Mouse (Mus musculus): ENCODE results near the gene Spdl1.

The Spdl1 gene

DNA sequence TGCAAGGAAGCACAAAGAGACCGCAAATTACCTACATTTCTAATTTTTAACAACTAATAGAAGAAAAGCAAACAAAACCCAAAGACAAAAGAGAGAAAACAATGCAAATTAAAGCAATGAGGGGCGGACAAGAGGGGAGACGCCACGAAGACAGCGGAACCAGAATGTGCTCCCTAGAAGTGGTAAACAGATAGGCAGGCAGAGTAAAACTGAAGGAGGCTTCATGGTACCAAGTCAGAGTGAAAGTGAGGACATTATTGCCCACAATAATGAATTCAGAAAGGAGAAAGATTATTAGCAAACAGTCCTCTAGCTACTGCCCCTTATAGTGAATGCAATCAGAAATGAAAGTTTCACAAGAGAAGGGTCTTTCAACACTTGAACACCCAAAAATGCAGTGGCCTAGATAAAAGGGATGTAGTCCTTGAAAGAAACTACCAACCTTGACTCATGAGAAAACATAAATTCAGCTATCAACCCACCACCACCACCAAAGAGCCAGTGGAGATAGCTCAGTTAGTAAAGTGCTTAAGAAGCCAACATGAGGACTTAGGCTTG, 70.8 kb downstream of the Spdl1 start:
- in situ Hi-C loops (cut with MboI, MseI), result no loop called here

DNA sequence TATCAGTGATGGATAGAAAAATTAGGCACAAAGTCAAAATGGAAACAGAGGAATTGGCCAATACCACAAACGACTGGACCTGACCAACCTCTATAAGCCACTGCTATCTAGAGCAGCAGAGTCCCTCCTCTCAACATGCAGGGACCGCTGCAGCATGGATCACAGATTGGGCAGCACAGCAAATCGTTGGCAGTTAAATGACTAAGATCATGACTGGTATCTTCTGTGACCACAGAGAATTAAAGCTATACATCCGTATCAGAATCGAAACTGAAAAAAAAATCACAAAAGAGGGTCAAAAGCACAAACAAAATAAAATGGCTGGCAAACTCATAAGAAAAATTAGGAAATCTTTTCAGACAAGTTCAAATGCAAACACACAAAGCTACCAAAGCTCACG, 71.3 kb downstream of the Spdl1 start:
- in situ Hi-C loops (cut with MboI, MseI), result no loop called here

DNA sequence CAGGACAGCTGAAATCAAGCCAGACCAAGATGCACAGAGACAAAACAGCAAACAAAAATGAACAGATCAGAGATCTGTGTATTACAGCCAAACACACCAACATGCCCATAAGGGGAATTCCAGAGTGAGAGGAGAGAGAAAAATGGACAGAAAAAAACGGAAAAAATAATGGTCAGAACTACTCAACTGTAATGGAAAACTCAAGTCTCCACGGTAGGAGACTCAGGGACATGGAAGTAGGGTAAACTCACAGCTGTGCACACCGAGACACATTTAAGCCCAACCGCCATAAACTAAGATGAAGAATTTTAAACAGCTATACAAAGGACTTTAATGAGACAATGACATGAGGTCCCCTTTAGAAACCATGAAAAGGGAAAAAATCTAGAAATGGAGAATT, 73.9 kb downstream of the Spdl1 start:
- in situ Hi-C loops (cut with MboI, MseI), result no loop called here
